Mouse (Mus musculus): ENCODE results near the gene Tmem38b. TPM values are rescaled to one million over a fixed set of nuclear protein-coding genes. Genes with fewer than 3 reads are reported as not detected.

Tmem38b gene
- total and polyA plus RNA-seq, 3 experiments = 3.1 to 5.9 TPM; not detected in 1

DNA sequence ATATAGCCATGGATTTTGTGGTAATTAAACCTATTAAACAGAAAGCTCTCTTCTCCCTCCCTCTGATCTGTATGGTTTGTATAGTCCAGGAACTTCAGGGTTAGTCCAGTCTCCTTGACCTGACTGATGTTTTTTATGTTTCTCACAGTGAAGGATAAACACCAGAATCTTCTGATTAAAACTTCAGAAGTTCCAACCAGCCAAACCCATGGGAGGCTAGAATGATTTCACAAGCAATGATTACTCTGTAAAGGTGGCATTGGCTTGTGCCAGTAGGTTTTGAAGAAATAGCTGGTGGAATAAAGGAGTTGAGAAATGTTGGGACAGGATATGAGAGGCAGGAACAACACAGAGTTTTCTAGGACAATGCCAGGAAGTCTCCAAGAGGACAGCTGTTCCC, 40.6 kb downstream of the Tmem38b start (continued):
- TF ChIP-seq GABPA (IDR thresholded peaks at IDR 0.05; ENCODE audit: low read depth, low read length) = no peak

DNA sequence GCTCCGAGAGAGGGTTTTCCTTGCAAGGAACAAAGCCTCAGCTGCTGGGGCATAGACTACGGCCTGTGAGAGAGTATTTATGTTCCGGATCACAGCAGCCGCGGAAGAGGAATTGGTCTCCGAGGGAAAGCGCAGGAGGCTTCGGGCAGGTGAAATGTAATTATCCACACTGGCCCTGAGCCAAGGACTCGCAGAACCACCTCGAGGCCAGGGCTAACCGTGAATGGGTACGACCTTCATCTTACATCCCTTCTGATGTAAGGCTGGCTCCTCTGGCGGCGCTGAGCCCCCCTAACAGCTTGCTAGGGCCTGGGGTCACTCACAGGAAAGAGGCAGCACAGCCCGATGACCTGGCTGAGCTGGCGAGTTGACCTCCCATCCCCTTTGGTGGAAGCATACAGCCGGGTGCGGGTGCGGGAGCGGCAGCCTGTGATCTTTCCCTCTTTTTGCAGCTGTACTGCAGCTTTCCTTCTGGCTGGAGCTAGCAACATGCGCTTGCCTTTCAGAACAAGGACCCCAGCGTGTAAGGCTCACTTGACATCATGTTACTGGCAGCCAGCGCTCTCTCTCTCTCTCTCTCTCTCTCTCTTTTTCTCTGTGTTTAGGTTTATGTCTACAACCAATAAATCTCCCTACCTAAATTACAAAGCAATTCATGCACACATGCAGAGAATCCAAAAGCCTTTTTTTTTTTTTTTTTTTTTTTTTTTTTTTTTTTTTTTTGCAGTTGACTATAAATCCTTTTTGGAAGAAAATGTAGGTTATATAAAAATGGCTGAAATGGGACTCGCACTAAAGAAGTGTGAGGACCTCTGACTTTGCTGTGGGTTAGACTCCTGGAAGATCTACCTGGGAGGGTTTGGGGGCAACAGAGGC, 52.9 kb downstream of the Tmem38b start:
- Histone ChIP-seq H3K27ac (ENCODE audit: control insufficient read depth, low read depth, low read length) (no peak overlapping the region), H3K36me3 (ENCODE audit: control insufficient read depth in 1 of 2, insufficient read depth in 2 of 2, low read length in 2 of 2) (no peaks in the 10 kb centered on the region), H3K9me3 (replicated peaks; ENCODE audit: insufficient read depth, low read length) (no peaks in the 10 kb centered on the region), H3K4me3 (ENCODE audit: control insufficient read depth in 1 of 2, insufficient read depth in 1 of 2, low read depth in 2 of 2, low read length in 2 of 2) (no peak overlapping the region), H3K4me1 (ENCODE audit: control insufficient read depth in 1 of 2, insufficient read depth in 2 of 2, low read length in 2 of 2) (no peaks in the 10 kb centered on the region), H3K9ac (ENCODE audit: control insufficient read depth, low read depth, low read length, poor library complexity, severe bottlenecking) (no peak overlapping the region), H3K79me2 (ENCODE audit: control insufficient read depth, insufficient read depth, low read length, poor library complexity) (no peaks in the 10 kb centered on the region), H3K27me3 (ENCODE audit: control insufficient read depth in 1 of 2, insufficient read depth in 2 of 2, low read length in 2 of 2) (no peaks in the 10 kb centered on the region; a peak in 1 of 4 replicates)
- DNase-seq (ENCODE audit: low read depth, low spot score) = no peak
- TF ChIP-seq ZMIZ1 (IDR thresholded peaks at IDR 0.05; ENCODE audit: low read depth, low read length) (no peak), MYB (IDR thresholded peaks at IDR 0.05; ENCODE audit: low read depth, low read length) (no peak), HCFC1 (IDR thresholded peaks at IDR 0.05; ENCODE audit: low read depth, low read length) (no peak), USF1 (IDR thresholded peaks at IDR 0.05; ENCODE audit: low read depth, low read length) (no peak), USF2 (IDR thresholded peaks at IDR 0.05; ENCODE audit: borderline replicate concordance in 1 of 2, insufficient read depth in 1 of 2, low read depth in 1 of 2, low read length in 2 of 2) (no peak), GATA1 (IDR thresholded peaks at IDR 0.05; ENCODE audit: low read depth, low read length) (no peak), TAL1 (IDR thresholded peaks at IDR 0.05; ENCODE audit: low read length) (no peak), GABPA (IDR thresholded peaks at IDR 0.05; ENCODE audit: low read depth, low read length) (no peak), TBP (IDR thresholded peaks at IDR 0.05; ENCODE audit: low read depth, low read length) (no peak), RAD21 (IDR thresholded peaks at IDR 0.05; ENCODE audit: low read depth, low read length) (no peak)

DNA sequence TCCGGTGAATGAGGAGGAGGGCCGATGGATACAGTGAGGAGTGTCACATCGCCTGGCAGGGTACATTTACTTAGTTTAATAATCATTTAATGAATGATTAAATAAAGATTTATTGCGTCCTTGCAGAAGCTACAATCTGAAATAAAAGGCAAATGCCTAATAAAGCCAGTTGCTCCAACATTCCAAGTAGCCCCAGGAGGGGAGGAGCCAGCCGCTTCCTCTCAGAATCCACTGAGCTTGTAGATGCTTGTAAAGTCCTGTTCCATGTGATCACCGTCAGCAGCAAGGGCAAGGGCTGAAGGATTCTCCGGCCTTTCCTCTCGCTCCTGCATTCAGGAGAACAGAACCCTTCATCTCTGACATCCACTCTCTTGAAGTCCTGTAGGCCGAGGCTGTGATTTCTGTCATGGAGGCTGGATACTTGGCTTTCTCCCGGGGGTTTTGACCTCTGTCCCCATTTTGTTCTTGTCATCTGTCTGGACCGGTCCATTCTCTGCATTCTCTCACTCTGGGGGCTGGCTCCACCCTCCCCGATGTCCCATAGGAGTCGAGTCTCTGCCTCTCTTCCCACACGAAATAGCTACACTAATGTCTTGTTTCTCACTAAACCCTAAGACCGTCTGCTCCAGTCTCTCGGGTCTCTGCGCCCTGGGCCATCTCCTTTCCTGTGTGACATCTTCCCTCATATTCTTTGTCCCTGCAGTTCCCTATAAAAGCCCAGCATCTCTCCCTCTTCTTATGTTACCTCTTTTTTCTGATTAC, 57.3 kb downstream of the Tmem38b start:
- no peak for TF ChIP-seq CHD2 (IDR thresholded peaks at IDR 0.05; ENCODE audit: low read length)
- TF ChIP-seq GATA1 (IDR thresholded peaks at IDR 0.05; ENCODE audit: low read depth, low read length) = no peak
- no peak for TF ChIP-seq POLR2A (IDR thresholded peaks at IDR 0.05; ENCODE audit: control insufficient read depth in 1 of 2, insufficient read depth in 1 of 2, low read depth in 1 of 2, low read length in 2 of 2, poor library complexity in 1 of 2)
- no peak for TF ChIP-seq USF1 (IDR thresholded peaks at IDR 0.05; ENCODE audit: low read depth, low read length)
- no peak for TF ChIP-seq MYC (IDR thresholded peaks at IDR 0.05; ENCODE audit: low read depth, low read length)
- no peak for TF ChIP-seq ZC3H11A (IDR thresholded peaks at IDR 0.05; ENCODE audit: low read depth, low read length)
- TF ChIP-seq MAZ (IDR thresholded peaks at IDR 0.05; ENCODE audit: low read depth, low read length) = no peak
- TF ChIP-seq TAL1 (IDR thresholded peaks at IDR 0.05; ENCODE audit: low read length) = no peak
- TF ChIP-seq ZNF384 (IDR thresholded peaks at IDR 0.05; ENCODE audit: low read depth, low read length) = no peak
- TF ChIP-seq POLR2AphosphoS2 (IDR thresholded peaks at IDR 0.05; ENCODE audit: low read length) = no peak
- TF ChIP-seq MAFK (IDR thresholded peaks at IDR 0.05; ENCODE audit: borderline replicate concordance, low read depth, low read length) = no peak
- TF ChIP-seq MYB (IDR thresholded peaks at IDR 0.05; ENCODE audit: low read depth, low read length) = no peak
- no peak for TF ChIP-seq CTCF (IDR thresholded peaks at IDR 0.05 in 2 of 3, conservative IDR thresholded peaks at IDR 0.05 in 1 of 3; ENCODE audit: control insufficient read depth in 1 of 3, insufficient read depth in 1 of 3, low read depth in 2 of 3, low read length in 3 of 3, poor library complexity in 1 of 3, severe bottlenecking in 1 of 3)

More for the DNA sequence above, 57.3 kb downstream of the Tmem38b start:
- no peaks in the 10 kb centered on the region for H3K36me3 ChIP-seq (ENCODE audit: control insufficient read depth in 1 of 2, insufficient read depth in 2 of 2, low read length in 2 of 2)
- H3K4me3 ChIP-seq (ENCODE audit: control insufficient read depth in 1 of 2, insufficient read depth in 1 of 2, low read depth in 2 of 2, low read length in 2 of 2) = no peak overlapping the region
- no peak overlapping the region for H3K9ac ChIP-seq (ENCODE audit: control insufficient read depth, low read depth, low read length, poor library complexity, severe bottlenecking)
- H3K9me3 ChIP-seq (replicated peaks; ENCODE audit: insufficient read depth, low read length) = no peaks in the 10 kb centered on the region
- no peaks in the 10 kb centered on the region; a peak in 1 of 4 replicates for H3K27me3 ChIP-seq (ENCODE audit: control insufficient read depth in 1 of 2, insufficient read depth in 2 of 2, low read length in 2 of 2)
- no peak overlapping the region for H3K27ac ChIP-seq (ENCODE audit: control insufficient read depth, low read depth, low read length)
- no peaks in the 10 kb centered on the region for H3K4me1 ChIP-seq (ENCODE audit: control insufficient read depth in 1 of 2, insufficient read depth in 2 of 2, low read length in 2 of 2)
- H3K79me2 ChIP-seq (ENCODE audit: control insufficient read depth, insufficient read depth, low read length, poor library complexity) = no peaks in the 10 kb centered on the region
- no peak for DNase-seq (ENCODE audit: low read depth, low spot score)

Measured in MEL (cell line).